Mouse (Mus musculus): ENCODE results near the gene Gprc5b. TPM values are rescaled to one million over a fixed set of nuclear protein-coding genes. Genes with fewer than 3 reads are reported as not detected.

The Gprc5b gene
- polyA plus RNA-seq, 1 experiment from 2014 or later: 9.5 TPM

GRCm38 (mm10) chr7:119010854-119011529 is 16.0 kb upstream of the Gprc5b start:
- H3K9me3 ChIP-seq (ENCODE audit: control insufficient read depth, low read length): no peaks in the 10 kb centered on the region
- WGBS: 17% methylated on average over 5 of the region's 5 CpGs
- no peak overlapping the region for H3K9ac ChIP-seq (ENCODE audit: low read length)
- H3K27me3 ChIP-seq (ENCODE audit: control insufficient read depth, insufficient read depth, low read length): no peaks in the 10 kb centered on the region
- DNase-seq (ENCODE audit: low spot score): peak; percentile 83
- H3K4me1 ChIP-seq (ENCODE audit: control insufficient read depth, insufficient read depth, low read length): no peaks in the 10 kb centered on the region
- ATAC-seq (ENCODE audit: insufficient number of reproducible peaks, low FRiP score, low TSS enrichment, low read depth): no peak
- no peaks in the 10 kb centered on the region for H3K36me3 ChIP-seq (ENCODE audit: control insufficient read depth, insufficient read depth, low read length)
- no peak overlapping the region for H3K4me2 ChIP-seq (ENCODE audit: low read depth, severe bottlenecking)
- no peak overlapping the region for H3K27ac ChIP-seq (replicated peaks; ENCODE audit: low read depth, low read length)
- no peak overlapping the region for H3K4me3 ChIP-seq (ENCODE audit: low read depth, low read length)

DNA sequence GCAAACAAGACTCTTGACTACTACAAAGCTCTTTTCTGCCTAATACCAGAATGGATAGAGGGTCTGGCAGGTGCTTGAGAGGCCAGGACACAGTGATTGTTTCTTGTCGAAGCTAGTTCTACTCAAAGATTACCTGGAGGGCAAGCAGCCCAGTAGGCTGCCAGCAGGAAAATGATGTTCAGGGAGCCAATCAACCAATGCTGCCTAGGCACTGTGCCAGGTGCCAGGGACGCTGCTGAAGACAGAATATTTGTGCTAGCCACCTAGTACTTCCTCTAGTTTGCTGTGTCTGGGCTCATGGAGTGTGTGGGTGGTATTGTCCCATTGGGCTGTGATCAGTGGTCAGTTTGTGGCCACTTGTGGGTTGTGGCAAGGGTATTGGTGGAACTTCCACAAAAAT is 7.5 kb upstream of the Gprc5b start:
- no peak overlapping the region for H3K27ac ChIP-seq (replicated peaks; ENCODE audit: low read depth, low read length)
- no peak overlapping the region for H3K4me2 ChIP-seq (ENCODE audit: low read depth, severe bottlenecking)
- WGBS: 79% methylated on average over 2 of the region's 2 CpGs
- H3K27me3 ChIP-seq (ENCODE audit: control insufficient read depth, insufficient read depth, low read length): no peaks in the 10 kb centered on the region
- H3K36me3 ChIP-seq (ENCODE audit: control insufficient read depth, insufficient read depth, low read length): no peaks in the 10 kb centered on the region
- DNase-seq (ENCODE audit: low spot score) (no peak), ATAC-seq (ENCODE audit: insufficient number of reproducible peaks, low FRiP score, low TSS enrichment, low read depth) (no peak)
- H3K9me3 ChIP-seq (ENCODE audit: control insufficient read depth, low read length): no peaks in the 10 kb centered on the region
- H3K4me1 ChIP-seq (ENCODE audit: control insufficient read depth, insufficient read depth, low read length): no peaks in the 10 kb centered on the region
- H3K9ac ChIP-seq (ENCODE audit: low read length): no peak overlapping the region
- H3K4me3 ChIP-seq (ENCODE audit: low read depth, low read length): no peak overlapping the region

DNA sequence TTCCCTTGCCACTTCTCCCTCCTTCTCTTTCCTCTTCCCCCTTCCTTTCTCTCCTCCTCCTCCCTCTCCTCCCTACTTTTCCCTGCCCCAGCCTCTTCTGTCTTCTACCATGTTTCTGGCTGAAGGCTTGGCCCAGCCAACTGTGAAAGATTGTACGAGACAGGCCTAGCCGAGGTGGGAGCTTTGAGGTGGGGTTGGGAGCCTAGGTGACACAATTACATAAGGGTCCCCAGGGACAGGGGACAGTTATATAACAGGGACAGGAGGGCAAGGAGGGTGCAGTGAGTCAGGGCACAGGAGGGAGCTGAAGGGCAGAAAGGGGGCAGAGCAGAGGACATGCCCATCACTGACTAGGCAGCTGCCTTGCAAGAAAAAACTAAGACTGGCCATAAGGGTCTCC is 7.0 kb upstream of the Gprc5b start:
- 67% methylated on average over 2 of the region's 2 CpGs for WGBS
- no peaks in the 10 kb centered on the region for H3K36me3 ChIP-seq (ENCODE audit: control insufficient read depth, insufficient read depth, low read length)
- no peak overlapping the region for H3K4me2 ChIP-seq (ENCODE audit: low read depth, severe bottlenecking)
- no peak for ATAC-seq (ENCODE audit: insufficient number of reproducible peaks, low FRiP score, low TSS enrichment, low read depth)
- H3K27ac ChIP-seq (replicated peaks; ENCODE audit: low read depth, low read length): no peak overlapping the region
- H3K27me3 ChIP-seq (ENCODE audit: control insufficient read depth, insufficient read depth, low read length): no peaks in the 10 kb centered on the region
- H3K4me3 ChIP-seq (ENCODE audit: low read depth, low read length): no peak overlapping the region
- H3K9ac ChIP-seq (ENCODE audit: low read length): no peak overlapping the region
- H3K4me1 ChIP-seq (ENCODE audit: control insufficient read depth, insufficient read depth, low read length): no peaks in the 10 kb centered on the region
- DNase-seq (ENCODE audit: low spot score): no peak
- no peaks in the 10 kb centered on the region for H3K9me3 ChIP-seq (ENCODE audit: control insufficient read depth, low read length)

DNA sequence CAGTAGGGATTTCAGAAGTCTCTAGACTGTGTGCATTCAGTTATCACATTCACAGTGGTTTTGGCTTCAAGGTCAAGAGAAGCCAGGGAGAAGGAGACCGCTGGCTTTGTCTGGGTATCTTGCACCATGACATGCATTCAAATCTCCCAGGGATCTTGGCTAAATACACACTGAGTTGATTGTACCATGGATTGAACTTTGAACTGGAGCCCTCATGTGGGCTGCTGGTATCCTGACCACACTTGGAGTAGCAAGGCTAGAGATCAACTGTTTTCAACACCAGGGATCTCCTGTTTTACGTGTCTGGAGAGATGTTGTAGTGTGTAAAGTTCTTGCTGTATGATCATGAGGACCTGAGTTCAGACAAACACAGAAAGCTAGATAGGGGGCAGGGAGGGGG is 4.8 kb upstream of the Gprc5b start:
- Histone ChIP-seq H3K4me2 (ENCODE audit: low read depth, severe bottlenecking) (no peak overlapping the region), H3K27me3 (ENCODE audit: control insufficient read depth, insufficient read depth, low read length) (0 out of 2 replicates have a peak, but pooled peaks cover 3% of the 10 kb centered on the region), H3K9me3 (ENCODE audit: control insufficient read depth, low read length) (no peaks in the 10 kb centered on the region), H3K36me3 (ENCODE audit: control insufficient read depth, insufficient read depth, low read length) (no peaks in the 10 kb centered on the region), H3K27ac (replicated peaks; ENCODE audit: low read depth, low read length) (no peak overlapping the region), H3K4me3 (ENCODE audit: low read depth, low read length) (no peak overlapping the region), H3K9ac (ENCODE audit: low read length) (no peak overlapping the region), H3K4me1 (ENCODE audit: control insufficient read depth, insufficient read depth, low read length) (peaks cover 5% of the 10 kb centered on the region)
- 90% methylated on average over 2 of the region's 2 CpGs for WGBS
- DNase-seq (ENCODE audit: low spot score) (no peak), ATAC-seq (ENCODE audit: insufficient number of reproducible peaks, low FRiP score, low TSS enrichment, low read depth) (no peak)

DNA sequence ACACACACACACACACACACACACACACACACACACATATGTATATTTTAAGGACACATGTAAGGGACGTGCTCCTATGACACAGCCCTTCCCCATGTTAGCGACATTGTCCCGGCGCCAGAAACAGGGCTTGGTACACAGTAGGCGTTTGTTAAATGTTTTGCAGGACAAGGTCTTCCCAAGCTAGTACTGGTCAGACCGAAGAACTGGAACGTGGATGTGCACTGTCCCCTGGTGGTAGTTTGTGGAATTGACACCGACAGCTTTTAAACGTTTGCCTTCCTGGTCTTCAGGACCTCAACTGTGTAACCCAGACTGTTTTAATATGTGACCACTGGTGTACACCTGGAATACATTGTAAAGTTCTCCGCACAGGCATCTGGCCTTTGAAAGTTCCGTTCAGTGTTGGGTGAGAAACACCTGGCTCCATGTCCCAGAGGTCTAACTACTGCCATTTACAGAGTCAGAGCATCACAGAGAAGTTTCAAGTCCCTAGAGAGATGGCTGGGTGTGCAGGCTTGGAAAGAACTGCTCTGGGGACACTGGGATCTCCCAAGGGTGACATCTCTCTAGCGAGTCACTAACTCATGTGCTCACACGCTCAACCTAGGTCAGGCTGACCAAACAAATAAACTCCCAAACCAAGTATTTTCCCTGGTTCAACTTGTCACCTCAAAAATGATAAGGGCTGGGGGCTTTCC is 1.3 kb upstream of the Gprc5b start:
- no peak overlapping the region for H3K4me3 ChIP-seq (ENCODE audit: low read depth, low read length)
- 0 out of 2 replicates have a peak, but pooled peaks cover 3% of the 10 kb centered on the region for H3K27me3 ChIP-seq (ENCODE audit: control insufficient read depth, insufficient read depth, low read length)
- ATAC-seq (ENCODE audit: insufficient number of reproducible peaks, low FRiP score, low TSS enrichment, low read depth): peak; percentile 38
- H3K4me1 ChIP-seq (ENCODE audit: control insufficient read depth, insufficient read depth, low read length): peaks cover 5% of the 10 kb centered on the region
- no peak overlapping the region for H3K27ac ChIP-seq (replicated peaks; ENCODE audit: low read depth, low read length)
- WGBS: 8% methylated on average over 13 of the region's 13 CpGs
- H3K9me3 ChIP-seq (ENCODE audit: control insufficient read depth, low read length): no peaks in the 10 kb centered on the region
- H3K36me3 ChIP-seq (ENCODE audit: control insufficient read depth, insufficient read depth, low read length): no peaks in the 10 kb centered on the region
- H3K9ac ChIP-seq (ENCODE audit: low read length): no peak overlapping the region
- peak overlapping the region; percentile 50 for H3K4me2 ChIP-seq (ENCODE audit: low read depth, severe bottlenecking)
- peak; percentile 91 for DNase-seq (ENCODE audit: low spot score)

DNA sequence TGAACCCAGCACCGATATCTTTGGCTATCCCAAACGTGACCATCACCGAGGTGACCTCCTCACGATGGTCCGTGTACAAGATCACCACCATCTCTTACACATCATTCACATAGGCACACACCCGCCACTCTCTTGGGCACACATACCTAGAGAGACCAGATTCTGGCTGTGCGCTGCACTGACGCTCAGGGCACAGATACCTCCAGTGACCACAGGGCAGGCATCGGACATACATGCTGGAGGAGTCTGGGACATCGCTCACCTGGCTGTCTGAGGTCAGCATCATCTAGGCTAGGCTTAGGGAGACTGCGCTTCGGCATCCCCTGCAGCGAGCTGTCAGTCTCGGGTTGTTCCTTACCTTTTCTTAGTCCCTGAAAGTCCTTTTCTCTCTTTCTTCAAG is 660 bp upstream of the Gprc5b start:
- H3K27me3 ChIP-seq (ENCODE audit: control insufficient read depth, insufficient read depth, low read length): 0 out of 2 replicates have a peak, but pooled peaks cover 3% of the 10 kb centered on the region
- H3K9ac ChIP-seq (ENCODE audit: low read length): no peak overlapping the region
- peak overlapping the region; percentile 50 for H3K4me2 ChIP-seq (ENCODE audit: low read depth, severe bottlenecking)
- peak; percentile 29 for ATAC-seq (ENCODE audit: insufficient number of reproducible peaks, low FRiP score, low TSS enrichment, low read depth)
- H3K4me1 ChIP-seq (ENCODE audit: control insufficient read depth, insufficient read depth, low read length): peaks cover 5% of the 10 kb centered on the region
- DNase-seq (ENCODE audit: low spot score): peak; percentile 34
- 9% methylated on average over 14 of the region's 14 CpGs for WGBS
- H3K4me3 ChIP-seq (ENCODE audit: low read depth, low read length): peak overlapping the region; percentile 5; the same call in 1 of the 2 replicates
- no peak overlapping the region for H3K27ac ChIP-seq (replicated peaks; ENCODE audit: low read depth, low read length)
- no peaks in the 10 kb centered on the region for H3K36me3 ChIP-seq (ENCODE audit: control insufficient read depth, insufficient read depth, low read length)
- H3K9me3 ChIP-seq (ENCODE audit: control insufficient read depth, low read length): no peaks in the 10 kb centered on the region

DNA sequence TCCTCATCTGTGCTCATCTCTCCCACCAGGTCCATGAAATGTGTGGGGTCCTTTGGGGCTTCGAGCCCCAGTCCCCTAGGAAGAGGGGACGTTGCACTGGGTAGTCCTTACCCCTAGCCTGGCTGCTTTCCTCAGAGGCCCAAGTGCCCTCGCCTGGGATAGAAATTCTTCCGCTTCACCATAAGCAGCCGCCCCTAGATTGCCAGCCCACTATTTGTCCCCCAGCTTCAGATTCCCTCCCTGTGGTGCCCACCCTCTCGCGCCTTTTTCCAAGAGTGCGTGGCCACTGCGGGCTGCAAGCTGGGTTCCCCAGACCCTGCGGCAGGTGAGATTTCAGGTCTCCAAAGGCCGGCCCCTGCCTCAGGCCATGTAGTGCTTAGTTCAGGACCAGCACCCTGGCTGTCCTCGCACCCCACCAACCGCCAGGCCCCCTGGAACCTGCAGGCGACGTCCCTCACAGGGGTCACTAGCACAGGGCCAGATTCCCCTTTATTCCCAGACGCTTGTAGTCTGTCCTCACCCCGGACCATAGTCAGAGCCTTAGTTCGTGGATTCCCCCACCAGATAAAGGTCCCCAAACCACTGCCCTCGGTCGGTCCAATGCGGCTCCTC is 674 bp downstream of the Gprc5b start:
- under 1% methylated on average over 21 of the region's 21 CpGs for WGBS
- Histone ChIP-seq H3K36me3 (ENCODE audit: control insufficient read depth, insufficient read depth, low read length) (no peaks in the 10 kb centered on the region), H3K4me1 (ENCODE audit: control insufficient read depth, insufficient read depth, low read length) (peaks cover 5% of the 10 kb centered on the region), H3K27ac (replicated peaks; ENCODE audit: low read depth, low read length) (0 out of 2 replicates have a peak overlapping the region, but pooled peaks have one; percentile 12), H3K27me3 (ENCODE audit: control insufficient read depth, insufficient read depth, low read length) (0 out of 2 replicates have a peak, but pooled peaks cover 3% of the 10 kb centered on the region), H3K4me3 (ENCODE audit: low read depth, low read length) (peak overlapping the region; percentile 51), H3K9ac (ENCODE audit: low read length) (peak overlapping the region; percentile 47), H3K9me3 (ENCODE audit: control insufficient read depth, low read length) (no peaks in the 10 kb centered on the region), H3K4me2 (ENCODE audit: low read depth, severe bottlenecking) (peak overlapping the region; percentile 50)
- DNase-seq (ENCODE audit: low spot score) (peak; percentile 64), ATAC-seq (ENCODE audit: insufficient number of reproducible peaks, low FRiP score, low TSS enrichment, low read depth) (no peak; the same call in 1 of the 2 replicates)

DNA sequence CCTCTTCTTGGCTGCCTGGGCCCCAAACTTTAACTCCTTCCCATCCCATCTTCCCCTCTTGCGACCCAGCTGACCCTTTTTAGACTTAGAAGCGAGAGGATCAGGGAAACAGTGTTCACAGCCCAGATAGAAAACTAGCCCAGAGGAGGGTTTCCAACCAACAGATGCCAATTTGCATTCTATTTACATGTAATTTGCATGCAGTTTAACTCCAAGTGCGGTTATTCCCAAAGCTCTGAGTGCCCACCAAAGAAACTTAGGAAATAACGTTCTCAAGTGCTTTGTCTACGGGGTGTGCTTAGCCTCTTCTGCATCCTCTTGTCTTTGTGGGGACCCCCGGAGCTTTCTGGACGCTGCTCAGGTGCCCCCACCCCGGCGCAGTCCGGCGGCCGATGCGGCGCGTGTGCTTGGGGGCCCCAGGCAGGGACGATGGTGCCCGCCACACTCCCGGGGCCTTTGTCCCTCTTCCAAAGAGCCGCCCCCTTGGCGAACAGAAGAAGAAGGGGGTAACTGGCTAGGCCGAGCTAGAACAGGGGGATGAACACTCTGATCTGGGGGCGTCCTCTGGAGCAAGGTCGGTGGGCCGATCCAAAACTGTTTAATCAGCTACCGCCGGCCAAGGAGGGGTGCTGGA is 1.3 kb downstream of the Gprc5b start:
- Histone ChIP-seq H3K4me2 (ENCODE audit: low read depth, severe bottlenecking) (peak overlapping the region; percentile 50), H3K36me3 (ENCODE audit: control insufficient read depth, insufficient read depth, low read length) (no peaks in the 10 kb centered on the region), H3K4me1 (ENCODE audit: control insufficient read depth, insufficient read depth, low read length) (peaks cover 5% of the 10 kb centered on the region), H3K9ac (ENCODE audit: low read length) (peak overlapping the region; percentile 47), H3K9me3 (ENCODE audit: control insufficient read depth, low read length) (no peaks in the 10 kb centered on the region), H3K27ac (replicated peaks; ENCODE audit: low read depth, low read length) (no peak overlapping the region), H3K4me3 (ENCODE audit: low read depth, low read length) (peak overlapping the region; percentile 51), H3K27me3 (ENCODE audit: control insufficient read depth, insufficient read depth, low read length) (0 out of 2 replicates have a peak, but pooled peaks cover 3% of the 10 kb centered on the region)
- WGBS: 1% methylated on average over 26 of the region's 26 CpGs
- DNase-seq (ENCODE audit: low spot score) (no peak), ATAC-seq (ENCODE audit: insufficient number of reproducible peaks, low FRiP score, low TSS enrichment, low read depth) (no peak)
